Mouse (Mus musculus) stomach, postnatal 0 days (tissue): ENCODE results near the gene Cfap99.

Source experiments
- CTCF ChIP-seq: IDR thresholded peaks from 2 replicates; pipeline ENCODE4 v1.5.1; 2016; ENCODE audit warnings: antibody characterized with exemption, low read depth, mild to moderate bottlenecking, moderate library complexity
- EP300 ChIP-seq: optimal IDR thresholded peaks from 2 replicates; pipeline ENCODE3; 2016; ENCODE audit warnings: antibody characterized with exemption

DNA sequence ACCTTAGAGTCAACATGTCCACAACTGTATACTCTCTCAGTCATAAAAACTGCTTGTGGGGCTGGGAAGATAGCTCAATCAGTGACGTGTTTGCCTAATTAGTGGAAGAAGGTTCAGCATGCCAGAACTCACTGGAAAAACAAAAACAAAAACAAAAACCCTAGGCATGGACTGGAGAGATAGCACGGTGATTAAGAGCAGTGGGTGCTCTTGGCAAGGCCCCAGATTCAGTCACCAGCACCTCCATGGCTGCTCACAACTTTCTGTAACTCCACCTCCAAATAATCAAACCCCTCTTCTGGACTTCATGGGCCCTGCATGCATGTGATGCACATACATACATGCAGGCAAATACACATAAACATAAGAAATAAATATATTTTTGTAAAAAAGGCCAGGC is 886 bp downstream of the Cfap99 start:
- TF ChIP-seq CTCF: no peak
- TF ChIP-seq EP300: no peak
